Mouse (Mus musculus) bone marrow, adult 2 months (tissue): ENCODE results near the gene Zc3h7b. TPM values are rescaled to one million over a fixed set of nuclear protein-coding genes. Genes with fewer than 3 reads are reported as not detected.
"Not testable (repeated sequence)": the region's sequence is repeated elsewhere in the genome, so short reads cannot be mapped to it uniquely, and the experiment has no call there.

Source experiments
- H3K27ac ChIP-seq: fragments of 200-500 bp; 2 replicates; pipeline ENCODE4 v1.5.1; 2012; ENCODE audit warnings: low read depth, mild to moderate bottlenecking, control low read depth, inconsistent platforms, low read length; ENCODE audit not compliant: control insufficient read depth, poor library complexity, insufficient read depth
- H3K4me1 ChIP-seq: fragments of 200-500 bp; 2 replicates; pipeline ENCODE4 v1.6.1; 2011; ENCODE audit warnings: low read length; ENCODE audit not compliant: control insufficient read depth, insufficient read depth
- H3K4me3 ChIP-seq: fragments of 200-500 bp; replicated peaks from 2 replicates; pipeline ENCODE3; 2011; ENCODE audit warnings: mild to moderate bottlenecking, low read depth, low read length, control low read depth; ENCODE audit not compliant: control insufficient read depth
- CTCF ChIP-seq: fragments of 200-500 bp; IDR thresholded peaks from 2 replicates; pipeline ENCODE4 v1.5.1; 2011; ENCODE audit warnings: low read length, control low read depth; ENCODE audit not compliant: control insufficient read depth, insufficient read depth
- POLR2A ChIP-seq: fragments of 200-500 bp; IDR thresholded peaks from 2 replicates; pipeline ENCODE4 v1.6.1; 2011; ENCODE audit warnings: low read depth, mild to moderate bottlenecking, control low read depth, low read length, borderline replicate concordance; ENCODE audit not compliant: control insufficient read depth
- WGBS: fragments of 180-500 bp; shearing (Covaris S2); methylation state at CpG from one replicate; pipeline ENCODE4 v1.1.7; 2018; 5-methylcytosine and 5-hydroxymethylcytosine counted together
- polyA plus RNA-seq: library from polyadenylated mRNA; stranded (reverse); fragments of >200 nt; gene quantifications from 2 replicates; pipeline ENCODE4 v1.2.4, GENCODE M21; 2011; ENCODE audit warnings: low replicate concordance; ENCODE audit not compliant: missing spikeins, insufficient read depth, insufficient read length

The Zc3h7b gene
- polyA plus RNA-seq, 1 experiment: 16.1 TPM

DNA sequence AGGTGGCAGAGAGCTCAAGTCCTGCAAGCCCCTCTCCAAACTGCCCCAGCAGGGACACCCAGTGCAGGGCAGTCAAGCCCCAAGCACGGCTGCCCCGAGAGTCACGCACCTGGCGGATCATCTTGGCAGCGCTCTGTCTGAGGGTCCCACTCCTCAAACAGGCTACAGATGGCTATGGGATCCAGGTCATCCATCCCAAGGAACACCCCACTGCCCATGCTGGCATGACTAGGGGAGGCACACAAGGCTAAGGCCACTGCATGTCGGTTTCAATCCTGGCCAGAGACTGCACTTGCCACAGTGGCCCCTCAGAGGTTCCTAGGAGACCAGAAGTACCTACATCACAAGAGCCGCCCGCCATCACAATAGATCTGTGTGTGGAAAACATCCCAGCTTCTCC lies 18.9 kb upstream of the Zc3h7b start:
- Histone ChIP-seq H3K4me1 (no peaks in the 10 kb centered on the region; the same call in 1 of the 2 replicates), H3K4me3 (no peak overlapping the region), H3K27ac (no peak overlapping the region)
- TF ChIP-seq POLR2A (no peak), CTCF (no peak)
- 94% methylated on average over 8 of the region's 8 CpGs for WGBS

GRCm38 (mm10) chr15:81729241-81729791 lies 15.5 kb upstream of the Zc3h7b start:
- H3K27ac ChIP-seq: peak overlapping the region; percentile 91
- H3K4me1 ChIP-seq: no peaks in the 10 kb centered on the region; the same call in 1 of the 2 replicates
- H3K4me3 ChIP-seq: peak overlapping the region; percentile 99
- TF ChIP-seq POLR2A: no peak; the same call in 1 of the 2 replicates
- no peak for TF ChIP-seq CTCF
- WGBS: under 1% methylated on average over 49 of the region's 49 CpGs

DNA sequence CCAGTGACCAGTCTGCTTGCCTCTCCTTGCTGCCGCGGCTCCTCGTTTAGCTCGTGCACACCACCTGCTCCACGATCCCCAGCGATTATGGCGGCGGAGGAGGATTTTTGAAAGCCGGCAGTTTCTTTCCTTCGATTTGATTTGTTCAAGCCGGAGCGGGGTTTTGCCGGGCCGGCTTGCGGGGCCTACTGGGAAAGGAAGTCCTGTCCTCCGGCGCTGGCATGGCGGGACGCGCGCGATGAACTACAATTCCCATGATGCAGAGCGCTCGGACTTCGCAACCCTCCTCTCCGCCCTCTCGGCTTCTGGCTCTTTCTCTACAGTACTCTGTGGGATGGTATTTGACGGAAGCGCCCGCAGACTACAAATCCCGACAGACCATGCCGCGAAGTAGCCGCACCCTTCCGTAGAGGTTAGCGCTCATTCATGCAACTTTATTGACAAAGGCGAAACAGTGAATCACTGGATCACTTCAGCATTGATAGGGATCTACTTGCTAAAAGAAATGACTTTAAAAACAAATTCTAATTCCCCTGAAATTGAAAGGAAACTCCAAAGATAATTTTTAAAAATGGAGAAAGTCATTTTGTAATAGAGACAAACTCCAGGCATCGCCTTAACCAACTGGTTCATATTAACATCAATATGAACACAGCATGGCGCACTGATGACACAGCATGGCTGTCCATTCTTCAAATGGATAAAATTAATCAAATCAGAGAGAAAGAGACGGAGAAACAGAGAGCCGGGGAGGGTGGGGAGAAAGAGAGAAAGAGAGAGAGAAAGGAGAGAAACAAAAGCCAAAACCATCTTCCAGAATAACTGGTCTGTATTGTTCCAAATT lies 14.8 kb upstream of the Zc3h7b start:
- H3K27ac ChIP-seq: peak overlapping the region; percentile 91
- H3K4me1 ChIP-seq: no peaks in the 10 kb centered on the region; the same call in 1 of the 2 replicates
- H3K4me3 ChIP-seq: peak overlapping the region; percentile 99
- TF ChIP-seq CTCF (no peak), POLR2A (peak; percentile 64; the same call in 1 of the 2 replicates)
- 6% methylated on average over 41 of the region's 41 CpGs for WGBS

DNA sequence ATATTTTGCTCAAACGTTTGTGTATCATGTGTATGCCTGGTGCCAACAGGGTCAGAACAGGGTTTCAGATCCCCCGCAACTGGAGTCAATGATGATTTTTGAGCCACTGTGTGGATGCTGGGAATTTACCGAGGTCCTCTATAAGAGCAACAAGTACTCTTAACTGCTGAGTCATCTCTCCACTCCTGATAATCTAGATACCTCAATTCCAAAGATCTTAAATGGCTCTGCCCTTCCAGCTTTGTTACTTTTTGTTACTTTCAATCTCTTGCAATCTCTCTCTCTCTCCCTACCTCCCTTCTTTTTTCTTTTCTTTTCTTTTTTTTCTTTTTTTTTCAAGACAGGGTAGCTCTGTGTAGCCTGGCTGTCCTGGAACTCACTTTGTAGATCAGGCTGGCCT lies 9.8 kb upstream of the Zc3h7b start:
- no peak for TF ChIP-seq POLR2A
- TF ChIP-seq CTCF: no peak
- Histone ChIP-seq H3K4me1 (no peaks in the 10 kb centered on the region), H3K4me3 (no peak overlapping the region), H3K27ac (no peak overlapping the region)
- 38% methylated on average over 3 of the region's 3 CpGs for WGBS

- H3K4me3 ChIP-seq: no peak overlapping the region
- TF ChIP-seq CTCF (no peak), POLR2A (no peak)
- no peak overlapping the region for H3K27ac ChIP-seq
- WGBS: 81% methylated on average over 3 of the region's 3 CpGs
- no peaks in the 10 kb centered on the region for H3K4me1 ChIP-seq
Measured at GRCm38 (mm10) chr15:81739296-81739695, 5.6 kb upstream of the Zc3h7b start.

DNA sequence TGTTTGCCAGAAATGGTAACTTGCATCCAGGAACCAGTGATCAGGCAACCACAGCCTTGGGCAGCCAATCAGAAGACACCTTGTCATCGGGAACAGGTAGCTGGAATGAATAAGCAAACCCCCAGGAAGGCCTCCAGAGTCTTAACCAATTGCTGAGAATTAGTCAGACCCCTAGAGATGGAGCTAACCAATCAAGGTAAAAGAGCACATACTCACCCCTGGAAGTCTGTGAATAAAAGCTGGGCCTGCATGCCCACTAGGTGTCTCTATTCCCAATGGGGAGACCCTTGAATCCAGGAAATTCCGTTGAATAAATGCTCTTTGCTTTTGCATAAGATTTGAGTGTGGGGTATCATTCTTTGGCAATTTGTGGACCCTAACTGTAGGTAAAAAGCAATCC lies 4.9 kb upstream of the Zc3h7b start:
- no peak overlapping the region for H3K4me3 ChIP-seq
- H3K27ac ChIP-seq: no peak overlapping the region
- TF ChIP-seq POLR2A: no peak
- no peak for TF ChIP-seq CTCF
- no peaks in the 10 kb centered on the region for H3K4me1 ChIP-seq
- WGBS: 19% methylated on average over 2 of the region's 2 CpGs

DNA sequence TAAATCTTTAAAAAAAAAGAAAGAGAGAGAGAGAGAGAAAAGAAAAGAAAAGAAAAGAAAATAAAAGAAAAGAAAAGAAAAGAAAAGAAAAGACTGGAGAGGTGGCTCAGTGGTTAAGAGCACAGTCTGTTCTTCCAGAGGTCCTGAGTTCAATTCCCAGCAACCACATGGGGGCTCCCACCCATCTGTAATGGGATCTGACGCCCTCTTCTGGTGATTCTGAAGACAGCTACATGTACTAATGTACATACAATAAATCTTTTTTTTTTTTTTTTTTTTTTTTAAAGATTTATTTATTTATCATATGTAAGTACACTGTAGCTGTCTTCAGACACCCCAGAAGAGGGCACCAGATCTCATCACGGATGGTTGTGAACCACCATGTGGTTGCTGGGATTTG lies 2.5 kb upstream of the Zc3h7b start:
- H3K4me3 ChIP-seq, H3K27ac ChIP-seq, H3K4me1 ChIP-seq: not testable (repeated sequence)
- WGBS: 20% methylated on average over 2 of the region's 2 CpGs

GRCm38 (mm10) chr15:81745601-81746114 lies 801 bp downstream of the Zc3h7b start:
- TF ChIP-seq POLR2A (no peak), CTCF (no peak)
- H3K4me1 ChIP-seq: no peaks in the 10 kb centered on the region
- peak overlapping the region; percentile 63; the same call in 1 of the 2 replicates for H3K27ac ChIP-seq
- WGBS: under 1% methylated on average over 31 of the region's 33 CpGs
- H3K4me3 ChIP-seq: peak overlapping the region; percentile 89

DNA sequence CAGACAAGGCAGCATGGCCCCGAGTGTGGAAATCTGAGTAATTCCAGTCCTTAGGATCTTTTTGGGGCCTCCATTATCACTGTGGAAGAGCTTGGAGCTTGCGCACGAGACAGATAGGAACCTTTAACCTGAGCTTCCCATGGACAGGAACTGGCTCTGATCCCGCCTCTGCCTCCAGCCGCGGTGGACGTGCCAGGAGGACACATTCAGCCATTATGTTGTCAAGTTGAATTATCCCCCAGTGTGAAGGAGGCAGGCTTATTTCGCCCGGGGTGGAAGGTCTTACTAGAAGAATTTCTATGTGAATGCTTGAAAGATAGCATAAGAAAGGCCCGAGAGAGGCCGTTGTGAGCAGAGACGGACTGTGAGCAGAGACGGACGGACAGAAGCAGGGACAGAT lies 4.9 kb downstream of the Zc3h7b start:
- Histone ChIP-seq H3K27ac (no peak overlapping the region), H3K4me3 (no peak overlapping the region), H3K4me1 (no peaks in the 10 kb centered on the region; the same call in 1 of the 2 replicates)
- no peak for TF ChIP-seq POLR2A
- TF ChIP-seq CTCF: no peak
- WGBS: 85% methylated on average over 14 of the region's 14 CpGs
